In genomic region chr5:28037172-28037591, GRCm38 (mm10) we compare ENCODE assay signal across 9 mouse cellular contexts. TPM values are rescaled to one million over a fixed set of nuclear protein-coding genes. Genes with fewer than 3 reads are reported as not detected.
DNase-seq lines count a peak whose midpoint lies in the region; ATAC-seq and TF ChIP-seq lines count a peak whose summit lies in the region.
"Had no signal": no experiment of that assay in that cellular context is flagged by ENCODE, and none has a peak within 500 bp of the region (broad histone marks: within the 10 kb centered on the region; RNA-seq: fewer than 3 reads in every experiment).

No protein-coding gene starts in this region.

- 8% methylated on average over 3 of the region's 3 CpGs for WGBS in heart, embryonic 11.5 days (ENCODE audit: insufficient replicate concordance)
- WGBS in stomach, postnatal 0 days = 0% methylated on average over 3 of the region's 3 CpGs
- WGBS in thymus, adult 2 months = 7% methylated on average over 3 of the region's 3 CpGs

- peak overlapping the region; percentile 32; the same call in 1 of the 2 replicates for H3K27ac ChIP-seq in heart, embryonic 11.5 days (ENCODE audit: low read depth, low read length)
- H3K27ac ChIP-seq in stomach, postnatal 0 days (replicated peaks) = peak overlapping the region; percentile 75
- H3K27ac ChIP-seq in thymus, adult 2 months (ENCODE audit: control insufficient read depth, insufficient read depth, low read length) = no peak overlapping the region; the same call in 1 of the 2 replicates
- H3K27ac ChIP-seq: midbrain, embryonic 12.5 days had no signal

- ATAC-seq in heart, embryonic 11.5 days (replicated peaks; ENCODE audit: insufficient number of reproducible peaks, low FRiP score, low TSS enrichment) = peak; percentile 64
- peak; percentile 78 for ATAC-seq in stomach, postnatal 0 days (ENCODE audit: low FRiP score, low TSS enrichment)
- no peak for ATAC-seq in megakaryocyte-erythroid progenitor cell, adult 5-6 weeks (replicated peaks; ENCODE audit: low FRiP score, low TSS enrichment, poor library complexity, severe bottlenecking)

- H3K36me3 ChIP-seq in heart, embryonic 11.5 days (ENCODE audit: control insufficient read depth, insufficient read depth, low read length) = no peaks in the 10 kb centered on the region
- no peaks in the 10 kb centered on the region for H3K36me3 ChIP-seq in stomach, postnatal 0 days (ENCODE audit: control insufficient read depth, insufficient read depth, low read length)
- H3K36me3 ChIP-seq in thymus, adult 2 months (ENCODE audit: control insufficient read depth, insufficient read depth, low read length) = no peaks in the 10 kb centered on the region
- H3K36me3 ChIP-seq: midbrain, embryonic 12.5 days had no signal

- peak overlapping the region; percentile 34 for H3K4me2 ChIP-seq in heart, embryonic 11.5 days
- H3K4me2 ChIP-seq in stomach, postnatal 0 days (replicated peaks; ENCODE audit: low read depth) = peak overlapping the region; percentile 11; the same call in 1 of the 2 replicates
- H3K4me2 ChIP-seq: midbrain, embryonic 12.5 days had no signal

- TF ChIP-seq EP300 in stomach, postnatal 0 days (optimal IDR thresholded peaks at IDR 0.05) = no peak

- peaks cover 20% of the 10 kb centered on the region for H3K4me1 ChIP-seq in heart, embryonic 11.5 days (ENCODE audit: control insufficient read depth, insufficient read depth, low read length)
- peaks cover 15% of the 10 kb centered on the region for H3K4me1 ChIP-seq in stomach, postnatal 0 days (replicated peaks; ENCODE audit: control insufficient read depth, insufficient read depth)
- H3K4me1 ChIP-seq in thymus, adult 2 months (replicated peaks; ENCODE audit: control insufficient read depth, insufficient read depth, low read length) = no peaks in the 10 kb centered on the region; the same call in 1 of the 2 replicates

- H3K27me3 ChIP-seq in heart, embryonic 11.5 days (ENCODE audit: control insufficient read depth, insufficient read depth, low read length) = no peaks in the 10 kb centered on the region
- no peaks in the 10 kb centered on the region for H3K27me3 ChIP-seq in stomach, postnatal 0 days (ENCODE audit: control insufficient read depth, insufficient read depth, low read length)
- H3K27me3 ChIP-seq in thymus, adult 2 months (ENCODE audit: control insufficient read depth, insufficient read depth, low read length) = no peaks in the 10 kb centered on the region
- H3K27me3 ChIP-seq: midbrain, embryonic 12.5 days had no signal

- H3K9me3 ChIP-seq in heart, embryonic 11.5 days (replicated peaks; ENCODE audit: control insufficient read depth, low read length) = no peaks in the 10 kb centered on the region
- H3K9me3 ChIP-seq in stomach, postnatal 0 days (ENCODE audit: control insufficient read depth, low read length) = no peaks in the 10 kb centered on the region
- H3K9me3 ChIP-seq: midbrain, embryonic 12.5 days had no signal

- no peak overlapping the region for H3K9ac ChIP-seq in heart, embryonic 11.5 days (ENCODE audit: low read depth, low read length)
- no peak overlapping the region for H3K9ac ChIP-seq in stomach, postnatal 0 days (ENCODE audit: low read length)
- H3K9ac ChIP-seq: midbrain, embryonic 12.5 days had no signal

- TF ChIP-seq POLR2A in thymus, adult 2 months (IDR thresholded peaks at IDR 0.05; ENCODE audit: control insufficient read depth, extremely low read depth, insufficient read depth, low read length, poor library complexity) = no peak

- no peak overlapping the region for H3K4me3 ChIP-seq in heart, embryonic 11.5 days (ENCODE audit: low read depth, low read length)
- no peak overlapping the region for H3K4me3 ChIP-seq in stomach, postnatal 0 days (ENCODE audit: low read depth, low read length)
- no peak overlapping the region for H3K4me3 ChIP-seq in thymus, adult 2 months (ENCODE audit: control insufficient read depth, insufficient read depth, low read length)
- H3K4me3 ChIP-seq: midbrain, embryonic 12.5 days had no signal

- peak; percentile 40 for DNase-seq in A20 (ENCODE audit: low read depth, low spot score)
- DNase-seq in adrenal gland, postnatal 14 days = peak; percentile 48
- DNase-seq in kidney, postnatal 36 days = peak; percentile 71 to 77
- DNase-seq in stomach, postnatal 0 days (ENCODE audit: low spot score) = peak; percentile 33
- DNase-seq in thymus, adult 2 months = no peak
- no peak for DNase-seq in spleen, postnatal 14 days (ENCODE audit: low spot score in 2 of 2)

- no peak for TF ChIP-seq CTCF in stomach, postnatal 0 days (IDR thresholded peaks at IDR 0.05; ENCODE audit: low read depth)
- TF ChIP-seq CTCF in thymus, adult 2 months (IDR thresholded peaks at IDR 0.05; ENCODE audit: borderline replicate concordance, control insufficient read depth, extremely low read depth, insufficient read depth, low read length, poor library complexity) = no peak

RNA-seq across cellular contexts. Expression of gene Insig1, which starts 34.0 kb away (rescaled TPM):
- 46.2 and 66.1 TPM in 2 replicates for total RNA-seq in adrenal gland, postnatal 14 days (2021)
- 34.6 and 37.8 TPM in 2 replicates for polyA plus RNA-seq in heart, embryonic 11.5 days (2014; fragmentation: Nextera tagmentation; extraction: Ambion mirVana)
- polyA plus RNA-seq in stomach, postnatal 0 days (2015; fragmentation: Nextera tagmentation; extraction: Ambion mirVana) = 62.3 and 67.7 TPM in 2 replicates
- polyA plus RNA-seq in thymus, adult 2 months (2012; rRNA removed) = 39.6 and 51.7 TPM in 2 replicates
- 11.1 and 17.1 TPM in 2 replicates for total RNA-seq in megakaryocyte-erythroid progenitor cell, adult 5-6 weeks (2014; fragmentation: Nextera tagmentation)
- total RNA-seq in megakaryocyte-erythroid progenitor cell, adult 5-6 weeks (2017) = 24.4 and 38.2 TPM in 2 replicates

Comparison
In these comparisons a context has a peak if more than half of its experiments do, and no peak if none do; other contexts are left out.
1. DNase-seq: peak in A20 (single experiment), adrenal gland, postnatal 14 days (single experiment), kidney, postnatal 36 days (2 of 2) and stomach, postnatal 0 days (single experiment); none in thymus, adult 2 months (single experiment) and spleen, postnatal 14 days (0 of 2).